Mouse (Mus musculus) brain, embryonic 14.5 days (tissue): Measurements from ENCODE around the gene Atg4c.

Experiments used
- CTCF ChIP-seq: fragments of 200-500 bp; IDR thresholded peaks from 2 replicates; pipeline ENCODE4 v1.5.1; 2012; ENCODE audit warnings: inconsistent platforms, mild to moderate bottlenecking, moderate library complexity, borderline replicate concordance; ENCODE audit not compliant: insufficient read depth, insufficient read length; ENCODE audit errors: extremely low read depth
- POLR2A ChIP-seq: fragments of 200-500 bp; IDR thresholded peaks from 2 replicates; pipeline ENCODE4 v1.6.1; 2012; ENCODE audit warnings: mild to moderate bottlenecking, inconsistent platforms, borderline replicate concordance; ENCODE audit not compliant: poor library complexity, insufficient read depth, insufficient read length, severe bottlenecking; ENCODE audit errors: extremely low read depth

DNA sequence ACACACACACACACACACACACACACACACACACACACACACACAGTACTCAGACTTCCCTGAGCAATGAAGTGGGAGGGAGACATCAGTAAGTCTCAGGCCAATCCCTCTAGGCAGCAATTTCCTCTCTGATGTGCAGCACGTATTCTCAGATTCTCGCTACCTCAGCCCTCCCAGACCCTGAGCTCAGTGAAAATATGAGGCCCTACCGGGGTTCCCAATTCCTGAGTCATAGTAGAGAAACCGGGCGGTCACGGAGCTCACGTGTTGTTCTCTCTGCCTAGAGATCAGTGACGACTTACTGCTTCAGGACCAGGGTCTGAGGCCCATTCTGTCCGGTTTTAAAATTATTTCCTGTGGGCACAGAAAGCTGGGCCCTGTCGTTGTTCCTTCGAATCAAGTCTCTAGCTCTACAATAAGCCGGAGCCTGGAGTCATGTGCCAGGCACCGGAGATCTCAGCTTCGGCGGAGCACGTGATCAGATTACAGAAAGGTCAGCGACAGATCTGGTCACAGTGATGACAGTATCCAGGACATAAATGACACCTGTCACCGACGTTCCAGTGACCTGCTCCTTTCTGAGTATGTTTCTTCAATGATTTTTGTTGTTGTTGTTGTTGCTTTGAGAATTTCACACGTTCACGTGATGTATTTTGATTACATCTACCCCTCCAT lies 14.2 kb upstream of the Atg4c start:
- no peak for TF ChIP-seq CTCF
- TF ChIP-seq POLR2A: no peak
